Mouse (Mus musculus): Measurements from ENCODE around the gene Klhl8. TPM values are rescaled to one million over a fixed set of nuclear protein-coding genes. Genes with fewer than 3 reads are reported as not detected.

Klhl8 gene
- total RNA-seq, 2 experiments from 2014 or later = 36.7 to 40.9 TPM

- no peak for DNase-seq (ENCODE audit: low spot score in 2 of 2)
These were observed 7.2 kb upstream of the Klhl8 start for GRCm38 (mm10) chr5:103918233-103918632.

DNA sequence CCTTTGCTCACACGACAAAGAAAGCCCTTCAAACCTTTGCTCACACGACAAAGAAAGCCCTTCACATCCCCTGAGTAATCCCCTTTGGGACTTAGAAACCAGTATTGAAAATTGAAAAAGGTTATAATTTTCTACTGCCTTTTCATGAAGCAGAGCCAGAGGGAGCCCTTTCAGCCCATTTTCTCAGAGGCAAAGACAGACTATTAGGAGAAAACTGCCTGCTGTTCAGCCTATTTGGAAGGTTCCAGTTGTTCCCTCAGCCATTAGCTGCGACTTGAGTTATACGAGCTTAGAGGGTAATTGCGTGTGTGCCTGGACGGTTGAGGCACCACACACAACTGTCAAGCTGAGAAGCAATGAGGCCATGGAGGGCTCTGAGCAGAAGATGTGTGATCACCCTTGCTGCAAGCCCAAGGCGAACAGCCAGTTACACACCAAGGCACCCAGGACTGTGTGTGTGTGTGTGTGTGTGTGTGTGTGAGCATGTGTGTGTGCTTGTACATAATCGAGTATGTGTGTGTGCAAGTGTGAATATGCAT is 6.4 kb upstream of the Klhl8 start:
- no peak for DNase-seq (ENCODE audit: low spot score in 2 of 2)
- intact Hi-C loops (cut with DNase I) = no loop called here

More at GRCm38 (mm10) chr5:103918233-103918632, 7.2 kb upstream of the Klhl8 start:
- intact Hi-C loops (cut with DNase I) = no loop called here

DNA sequence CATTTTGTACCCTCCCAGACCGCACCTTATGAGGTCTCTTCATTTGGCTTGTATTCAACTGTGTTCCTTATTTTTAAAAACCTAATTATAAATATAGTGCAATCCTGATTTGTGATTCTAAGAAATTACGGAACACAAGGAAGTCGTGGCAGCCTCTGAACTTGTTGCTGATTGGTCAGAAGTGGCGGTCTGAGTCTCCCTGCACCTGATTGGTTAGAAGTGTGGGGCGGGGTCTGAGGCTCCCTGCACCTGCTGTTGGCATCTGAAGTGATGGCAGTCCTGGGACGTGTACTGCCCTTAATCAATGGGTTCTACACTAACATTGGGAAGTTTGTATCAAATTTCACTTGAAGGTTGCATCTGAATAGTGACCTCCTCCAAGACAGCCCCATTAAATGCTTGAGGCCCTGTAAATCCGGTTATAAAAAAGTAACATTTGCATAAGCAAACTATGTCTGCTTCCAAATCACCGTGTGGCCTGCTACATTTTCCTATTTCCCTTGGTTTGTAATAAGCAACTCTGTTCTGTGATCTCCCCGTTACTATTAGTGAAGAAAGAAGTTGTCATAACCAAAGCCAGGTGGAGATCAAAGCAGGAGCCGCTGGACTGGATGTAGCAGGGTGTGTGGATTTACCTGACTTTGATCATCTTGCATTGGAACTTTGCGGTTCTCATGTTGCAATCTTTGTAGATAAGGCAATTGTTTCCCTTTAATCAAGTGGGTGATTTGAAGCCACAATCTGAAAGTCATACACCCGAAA is 5.7 kb upstream of the Klhl8 start:
- DNase-seq (ENCODE audit: low spot score in 2 of 2) = no peak
- intact Hi-C loops (cut with DNase I) = no loop called here

DNA sequence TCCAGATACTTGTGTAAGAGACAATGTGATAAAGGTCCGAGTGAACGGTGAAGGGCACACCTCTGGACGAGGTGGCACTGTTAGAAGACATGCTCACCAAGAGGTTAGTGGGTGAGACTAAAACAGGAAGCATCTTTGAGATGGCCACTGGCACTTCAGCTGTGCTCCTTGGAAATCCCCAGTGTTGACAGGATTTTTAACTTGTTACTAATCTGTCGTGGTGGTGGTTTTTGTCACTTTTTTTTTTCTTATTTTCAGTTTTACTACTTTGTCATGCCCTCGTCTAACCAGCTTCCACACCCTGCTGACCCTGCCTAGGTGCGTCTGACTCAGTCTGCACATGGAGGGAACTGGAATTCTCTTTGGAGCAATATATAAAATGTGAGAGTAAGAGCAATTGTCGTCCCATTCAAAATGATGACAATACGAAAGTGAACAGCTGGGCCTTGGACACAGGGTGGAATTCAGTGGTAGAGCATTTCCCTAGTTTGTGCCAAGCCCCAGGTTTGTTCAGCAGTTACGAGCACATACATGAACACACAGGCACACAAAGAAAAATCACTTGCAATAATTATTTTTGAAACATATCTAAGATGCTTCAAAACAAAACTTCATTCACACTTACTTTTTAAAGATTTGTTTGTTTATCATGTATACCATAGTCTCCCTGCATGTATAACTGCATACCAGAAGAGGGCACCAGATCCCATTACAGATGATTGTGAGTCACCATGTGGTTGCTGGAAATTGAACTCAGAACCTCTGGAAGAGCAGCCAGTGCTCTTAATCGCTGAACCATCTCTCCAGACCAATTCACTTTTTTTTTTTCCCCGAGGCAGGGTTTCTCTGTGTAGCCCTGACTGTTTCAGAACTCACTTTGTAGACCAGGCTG is 3.5 kb upstream of the Klhl8 start:
- no peak for DNase-seq (ENCODE audit: low spot score in 2 of 2)
- intact Hi-C loops (cut with DNase I) = loop anchor here (5.0 kb wide), 1 partner anchor 57 kb away; no protein-coding TSS in a partner anchor

- intact Hi-C loops (cut with DNase I) = loop anchor here (5.0 kb wide), 1 partner anchor 56 kb away; no protein-coding TSS in a partner anchor
- DNase-seq (ENCODE audit: low spot score in 2 of 2) = no peak
These were observed 2.1 kb upstream of the Klhl8 start for GRCm38 (mm10) chr5:103913150-103913549.

- DNase-seq (ENCODE audit: low spot score in 2 of 2) = no peak
- intact Hi-C loops (cut with DNase I) = loop anchor here (5.0 kb wide), 1 partner anchor 54 kb away; no protein-coding TSS in a partner anchor
These were observed 496 bp upstream of the Klhl8 start for GRCm38 (mm10) chr5:103911555-103911954.

DNA sequence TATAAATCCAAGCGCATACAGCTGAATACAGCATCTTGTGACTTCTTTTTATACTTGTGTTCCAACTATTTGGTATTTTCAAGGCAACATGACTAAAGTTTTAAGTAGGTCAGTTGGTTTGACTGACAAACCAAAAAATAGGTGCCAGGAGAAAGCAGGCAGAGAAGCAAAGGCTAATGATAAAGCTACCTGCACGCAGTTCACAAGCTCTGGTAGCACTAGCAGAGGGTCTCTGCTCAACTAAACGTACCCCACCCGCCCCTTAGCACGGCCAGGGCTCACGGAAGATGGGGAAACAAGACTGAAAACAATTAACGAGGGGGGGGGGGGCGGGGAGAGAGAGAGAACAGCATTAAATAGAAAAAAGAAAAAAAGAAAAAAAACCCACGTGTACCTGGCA is 903 bp downstream of the Klhl8 start:
- no peak for DNase-seq (ENCODE audit: low spot score in 2 of 2)
- intact Hi-C loops (cut with DNase I) = loop anchor here (5.0 kb wide), 1 partner anchor 53 kb away; no protein-coding TSS in a partner anchor

DNA sequence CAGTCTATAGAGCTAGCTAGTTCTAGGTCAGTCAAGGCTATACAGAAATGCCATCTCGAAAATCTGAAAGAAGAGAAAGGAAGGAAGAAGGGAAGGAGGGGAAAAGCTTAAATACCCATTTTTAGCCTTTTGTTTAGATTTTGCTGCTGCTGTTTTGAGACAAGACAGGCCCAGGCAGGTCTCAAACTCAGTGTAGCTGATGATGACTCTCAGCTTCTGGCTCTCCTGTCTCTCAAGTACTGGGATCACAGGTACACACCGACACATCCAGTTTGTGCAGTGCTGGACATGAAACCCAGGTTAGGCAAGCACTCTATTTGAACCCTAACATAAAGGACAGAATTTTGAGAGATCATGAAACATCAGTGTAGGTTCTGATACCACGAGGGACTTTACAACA is 1.6 kb downstream of the Klhl8 start:
- no peak for DNase-seq (ENCODE audit: low spot score in 2 of 2)
- intact Hi-C loops (cut with DNase I) = no loop called here

- intact Hi-C loops (cut with DNase I) = no loop called here
- no peak for DNase-seq (ENCODE audit: low spot score in 2 of 2)
These were observed 2.2 kb downstream of the Klhl8 start for GRCm38 (mm10) chr5:103908851-103909250.

DNA sequence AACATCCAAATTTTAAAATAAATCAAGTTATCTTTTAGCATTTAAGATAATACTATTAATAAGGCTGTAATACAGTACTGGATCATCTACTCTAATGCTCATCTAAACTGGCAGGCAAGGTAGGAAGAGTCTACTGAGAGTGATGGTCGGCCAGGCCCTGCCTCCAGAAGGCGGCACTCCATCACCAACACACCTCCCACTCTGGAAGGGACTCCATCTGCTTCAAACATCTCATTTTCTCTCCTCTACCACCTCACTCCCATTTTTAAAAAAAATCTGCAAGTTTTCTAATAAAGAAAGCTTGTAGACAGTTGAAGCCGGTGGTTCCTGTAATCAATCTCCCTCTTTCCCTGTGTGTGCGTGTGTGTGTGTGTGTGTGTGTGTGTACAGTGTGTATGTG is 3.2 kb downstream of the Klhl8 start:
- peak; percentile 44 for DNase-seq (ENCODE audit: low spot score in 2 of 2)

DNA sequence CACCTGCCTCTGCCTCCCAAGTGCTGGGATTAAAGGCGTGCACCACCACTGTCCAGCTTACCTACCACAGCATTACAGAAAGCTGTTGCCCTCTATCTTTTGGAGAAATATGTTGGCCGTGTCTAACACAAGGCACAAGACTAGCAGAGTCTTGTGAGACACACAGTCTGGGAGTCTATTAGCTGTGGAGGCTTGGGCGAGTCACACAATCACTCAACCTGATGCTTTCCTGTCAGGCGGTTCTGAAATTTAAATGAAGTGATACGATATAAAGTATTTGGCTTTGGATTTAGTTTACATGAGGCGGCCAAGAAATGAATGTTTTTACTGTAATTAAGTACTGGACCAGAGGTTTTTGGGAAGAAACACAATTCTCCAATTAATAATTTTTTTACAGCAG is 4.9 kb downstream of the Klhl8 start:
- intact Hi-C loops (cut with DNase I) = no loop called here
- no peak for DNase-seq (ENCODE audit: low spot score in 2 of 2)

More for the DNA sequence above, 3.2 kb downstream of the Klhl8 start:
- intact Hi-C loops (cut with DNase I) = no loop called here

GRCm38 (mm10) chr5:103898310-103898709 is 12.7 kb downstream of the Klhl8 start:
- intact Hi-C loops (cut with DNase I) = no loop called here
- DNase-seq (ENCODE audit: low spot score in 2 of 2) = no peak

- no peak for DNase-seq (ENCODE audit: low spot score in 2 of 2)
- intact Hi-C loops (cut with DNase I) = no loop called here
These were observed 21.3 kb downstream of the Klhl8 start for GRCm38 (mm10) chr5:103889766-103890165.

GRCm38 (mm10) chr5:103863759-103864158 is 47.3 kb downstream of the Klhl8 start:
- intact Hi-C loops (cut with DNase I) = no loop called here
- no peak for DNase-seq (ENCODE audit: low spot score in 2 of 2)

- intact Hi-C loops (cut with DNase I) = no loop called here
- DNase-seq (ENCODE audit: low spot score in 2 of 2) = no peak
These were observed 50.4 kb downstream of the Klhl8 start for GRCm38 (mm10) chr5:103860622-103861021.

GRCm38 (mm10) chr5:103857151-103857550 is 53.9 kb downstream of the Klhl8 start:
- DNase-seq (ENCODE audit: low spot score in 2 of 2) = peak; percentile 34 to 38
- intact Hi-C loops (cut with DNase I) = loop anchor here (5.0 kb wide), 1 partner anchor 55 kb away; the partner anchor contains the start of gene Klhl8

- intact Hi-C loops (cut with DNase I) = loop anchor here (5.0 kb wide), 1 partner anchor 56 kb away; the partner anchor contains the start of gene Klhl8
- DNase-seq (ENCODE audit: low spot score in 2 of 2) = peak; percentile 59 to 60
These were observed 54.6 kb downstream of the Klhl8 start for GRCm38 (mm10) chr5:103856286-103857009.

GRCm38 (mm10) chr5:103855483-103856211 is 55.4 kb downstream of the Klhl8 start:
- DNase-seq (ENCODE audit: low spot score in 2 of 2) = no peak

More at GRCm38 (mm10) chr5:103855483-103856211, 55.4 kb downstream of the Klhl8 start:
- intact Hi-C loops (cut with DNase I) = loop anchor here (2.0 to 5.0 kb wide), 2 partner anchors 57 to 71 kb away; partner anchors contain the start of gene Klhl8

Measured in left cerebral cortex, postnatal 14 days (tissue).